Mouse (Mus musculus) kidney, adult 11 months (tissue): Measurements from ENCODE around the gene Sgsm1.

ENCODE experiments used
- DNase-seq: peaks from one replicate; pipeline ENCODE4 v3.0.0; 2022

The Sgsm1 gene

DNA sequence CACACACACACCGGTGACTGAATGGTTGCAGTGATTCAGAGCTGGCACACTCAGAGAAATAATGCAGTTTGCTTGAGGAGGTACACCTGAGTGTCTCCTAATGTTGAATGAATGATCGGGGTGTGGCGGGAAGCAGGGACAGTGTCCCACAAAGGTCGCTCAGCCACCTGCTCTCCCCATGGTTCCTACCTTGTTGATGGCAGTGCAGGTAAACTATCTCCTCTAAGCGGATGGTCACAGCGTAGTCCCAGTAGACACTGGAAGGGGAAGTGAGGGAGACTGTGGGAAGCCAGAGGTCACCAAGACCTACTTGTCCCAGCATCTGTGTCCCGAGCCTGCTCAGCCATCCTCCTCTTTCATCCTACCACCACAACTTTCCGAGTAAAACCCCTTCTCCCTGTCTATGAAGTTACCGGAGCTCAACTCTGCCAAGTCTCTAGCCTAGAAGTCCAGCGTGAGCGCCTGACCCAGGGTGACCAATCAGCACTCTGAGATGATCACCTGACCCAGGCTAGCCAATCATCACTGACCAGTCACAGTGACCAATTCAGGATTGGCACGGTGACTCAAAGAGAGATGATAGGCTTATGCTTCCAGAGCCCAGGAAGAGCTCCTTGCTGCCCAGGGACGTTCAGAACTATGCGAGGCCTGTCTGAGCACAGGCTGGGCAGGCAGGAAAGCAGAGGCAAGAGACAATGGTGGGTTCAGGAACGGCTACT, 30.3 kb downstream of the Sgsm1 start:
- DNase-seq, result peak; percentile 32

DNA sequence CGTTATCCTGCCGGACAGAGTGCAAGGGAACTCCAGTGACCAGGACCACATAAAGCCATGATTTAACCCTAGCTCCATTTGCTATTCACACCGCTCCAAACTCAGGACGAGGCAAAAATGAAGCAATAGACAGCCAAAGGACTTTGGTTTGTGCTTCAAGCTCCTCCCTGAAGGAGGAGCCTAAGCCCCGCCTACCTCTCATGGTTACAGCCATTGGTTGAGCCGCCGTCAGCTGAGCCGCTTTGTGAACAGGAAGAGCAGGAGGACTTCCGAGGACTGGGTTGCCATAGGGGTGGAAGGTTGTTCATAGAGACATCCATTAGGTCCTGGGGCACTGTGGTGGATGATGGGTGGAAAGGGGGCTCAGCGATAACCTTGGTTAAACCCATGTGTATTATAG, 34.7 kb downstream of the Sgsm1 start:
- DNase-seq, result no peak

DNA sequence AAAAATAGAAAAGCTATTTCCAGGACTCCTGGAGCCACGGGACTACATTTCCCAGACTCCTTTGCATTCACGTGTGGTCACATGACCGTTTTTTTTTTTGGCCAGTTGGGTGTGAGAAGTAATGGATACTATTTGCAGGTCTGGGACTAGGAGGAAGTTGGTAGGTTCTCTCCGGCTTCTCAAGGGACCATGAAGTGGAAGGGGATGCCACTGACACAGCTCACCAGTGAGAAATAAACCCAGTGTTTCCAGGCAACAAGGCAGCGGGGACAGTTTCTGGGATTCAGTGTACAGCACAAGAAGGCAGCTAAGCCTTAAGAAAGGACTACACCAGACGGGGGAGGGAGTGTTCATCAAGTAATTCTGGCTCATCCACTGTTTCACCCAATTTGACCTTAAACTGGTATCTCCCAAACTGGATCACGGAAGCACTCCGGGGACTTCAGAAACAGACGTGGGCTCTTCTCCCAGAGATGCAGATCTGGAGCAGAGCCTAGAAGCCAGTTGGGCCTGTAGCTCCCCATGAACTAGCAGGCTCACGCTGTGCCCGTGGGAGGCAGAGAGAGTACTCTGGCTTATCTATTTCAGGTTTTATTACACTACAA, 39.3 kb downstream of the Sgsm1 start:
- DNase-seq, result no peak

DNA sequence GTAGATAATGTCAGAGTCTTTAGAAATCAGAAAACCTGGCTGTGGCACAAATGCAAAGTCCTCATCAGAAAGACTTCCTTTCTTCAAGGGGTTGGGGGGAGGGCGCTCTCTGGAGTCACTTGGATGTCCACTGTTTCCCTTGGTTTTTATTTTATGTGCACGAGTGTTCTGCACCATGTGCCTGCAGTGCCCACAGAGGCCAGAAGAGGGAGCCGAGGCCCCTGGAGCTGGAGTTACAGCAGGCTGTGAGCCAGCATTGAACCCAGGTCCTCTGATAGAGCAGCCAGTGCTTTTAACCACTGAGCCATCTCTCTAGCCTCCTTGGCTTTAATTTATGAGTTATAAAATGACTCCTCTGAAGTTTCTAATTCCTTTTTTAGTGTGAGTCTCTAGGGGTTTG, 40.5 kb downstream of the Sgsm1 start:
- no peak for DNase-seq

DNA sequence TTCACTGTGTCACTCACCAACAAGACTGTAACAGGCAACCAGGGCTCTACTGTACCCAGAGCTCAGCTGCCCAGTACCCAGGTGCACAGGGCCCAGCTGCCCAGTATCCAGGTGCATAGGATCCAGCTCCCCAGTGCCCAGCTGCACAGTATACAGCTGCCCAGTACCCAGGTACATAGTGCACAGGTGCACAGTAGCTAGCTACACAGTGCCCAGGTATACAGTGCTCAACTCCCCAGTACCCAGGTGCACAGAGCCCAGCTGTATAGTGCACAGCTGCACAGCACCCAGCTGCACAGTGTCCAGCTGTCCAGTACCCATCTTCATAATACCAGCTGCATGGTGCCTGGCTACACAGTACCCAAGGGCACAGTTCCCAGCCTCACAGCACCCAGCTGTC, 42.3 kb downstream of the Sgsm1 start:
- DNase-seq, result no peak

DNA sequence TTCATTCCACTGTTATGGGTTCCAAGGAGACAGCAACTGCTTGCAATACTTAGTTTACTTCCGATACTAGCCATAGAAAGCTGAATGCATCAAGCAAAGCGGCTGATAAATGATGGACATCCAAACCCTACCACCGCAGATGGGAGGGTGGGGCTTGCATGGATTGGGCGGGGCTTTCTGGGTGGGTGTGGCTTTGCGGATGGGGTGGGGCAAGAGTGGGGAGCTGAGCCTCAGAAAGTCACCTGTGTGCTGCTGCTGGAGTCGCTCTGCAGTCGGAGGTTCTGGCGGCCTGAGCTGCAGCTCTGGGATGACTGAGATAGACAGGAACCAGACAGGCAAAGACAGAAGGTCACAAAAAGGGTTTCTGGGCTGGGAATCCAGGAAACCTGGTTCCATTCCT, 44.9 kb downstream of the Sgsm1 start:
- DNase-seq, result no peak

DNA sequence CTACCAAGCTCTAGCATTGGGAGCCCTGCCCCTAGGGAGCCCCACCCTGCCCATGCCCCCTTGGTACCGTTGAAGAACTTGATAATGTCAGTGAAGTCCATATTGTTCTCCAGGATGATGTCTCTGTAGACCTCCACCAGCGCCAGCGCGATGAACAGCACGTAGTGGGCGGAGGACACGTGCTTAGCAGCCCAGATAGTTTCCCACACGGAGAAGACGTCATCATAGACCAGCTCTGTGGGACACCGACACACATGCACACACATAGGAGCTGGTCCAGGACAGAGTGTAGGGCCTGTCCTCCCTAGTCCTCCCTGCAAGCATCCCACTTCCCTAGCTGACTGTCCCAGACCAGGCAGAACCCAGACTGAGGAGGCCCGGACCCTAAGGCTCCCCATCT, 59.8 kb downstream of the Sgsm1 start:
- DNase-seq, result no peak

DNA sequence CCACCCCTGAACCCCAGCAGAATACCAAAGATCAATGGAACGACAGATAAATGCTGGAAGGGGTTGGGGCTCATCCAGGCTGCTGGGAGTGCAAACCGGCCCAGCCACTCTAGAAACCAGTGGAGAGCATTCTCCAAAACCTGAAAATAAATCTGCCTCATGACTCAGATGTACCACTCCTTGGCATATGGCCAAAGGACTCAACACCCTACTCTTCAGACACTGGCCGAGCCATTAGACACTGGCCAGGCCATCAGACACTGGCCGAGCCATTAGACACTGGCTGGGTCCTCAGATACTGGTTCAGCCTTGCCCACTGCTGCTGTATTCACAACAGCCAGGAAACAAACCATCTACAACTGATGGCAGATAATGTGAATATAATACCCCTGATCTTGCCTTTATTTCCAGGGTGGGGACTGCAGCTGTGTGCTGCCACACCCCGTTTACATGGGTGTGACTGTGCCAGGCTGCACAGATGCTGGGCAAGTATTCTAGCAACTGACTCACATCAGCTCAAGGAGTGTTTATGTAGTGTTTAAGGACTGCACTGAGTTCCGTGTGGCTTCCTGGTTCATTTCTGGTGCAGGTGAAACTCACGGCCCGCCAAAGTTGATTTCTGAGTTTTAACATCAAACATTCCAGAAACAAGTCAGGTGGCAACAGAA, 61.2 kb downstream of the Sgsm1 start:
- no peak for DNase-seq

DNA sequence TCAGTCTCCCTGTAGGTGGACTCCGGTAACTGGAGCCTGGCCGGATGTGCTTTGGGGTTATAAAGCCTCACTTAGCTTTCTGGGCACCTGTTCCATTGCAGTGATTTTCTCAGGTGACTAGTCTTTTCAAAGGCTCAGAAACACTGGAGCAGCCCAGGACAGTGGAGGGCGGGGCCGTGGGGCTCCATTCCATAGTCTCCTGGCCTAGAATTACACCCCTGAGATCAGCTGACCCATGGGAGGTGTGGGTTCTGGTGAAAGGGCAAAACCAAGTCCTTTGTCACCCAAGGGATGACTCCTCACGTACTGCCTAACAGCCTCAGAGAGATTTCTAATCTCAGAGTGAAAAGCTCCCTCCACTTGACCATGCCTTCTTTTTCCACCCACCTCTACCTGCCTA, 80.4 kb downstream of the Sgsm1 start:
- no peak for DNase-seq

DNA sequence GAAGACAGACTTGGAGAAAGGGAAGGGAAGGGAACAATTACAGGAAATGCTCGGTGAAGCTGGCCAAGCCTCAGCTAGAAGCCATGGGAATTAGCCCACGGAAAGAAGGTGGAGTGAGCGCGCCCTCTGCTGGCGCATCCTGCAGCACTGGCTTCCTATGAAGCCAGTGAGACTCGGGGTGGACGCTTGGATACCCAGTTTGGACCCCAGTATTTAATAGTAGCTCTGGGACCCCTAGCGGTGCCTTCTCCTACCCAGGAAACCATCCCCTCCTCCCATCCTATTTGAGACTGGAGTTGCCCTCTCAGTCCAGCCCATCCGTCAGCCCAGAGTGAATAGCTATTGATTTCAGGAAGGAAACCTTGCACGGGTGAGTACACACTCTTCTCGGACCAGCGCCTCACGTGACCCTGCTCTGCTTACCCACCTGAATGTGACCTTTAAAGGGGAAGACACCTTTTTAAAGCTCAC, 83.9 kb downstream of the Sgsm1 start, which contains the start of gene Tmem211:
Tmem211 (plus strand) TSS at position 278 of the 471 bp plus-strand sequence.
- peak; percentile 85 for DNase-seq

DNA sequence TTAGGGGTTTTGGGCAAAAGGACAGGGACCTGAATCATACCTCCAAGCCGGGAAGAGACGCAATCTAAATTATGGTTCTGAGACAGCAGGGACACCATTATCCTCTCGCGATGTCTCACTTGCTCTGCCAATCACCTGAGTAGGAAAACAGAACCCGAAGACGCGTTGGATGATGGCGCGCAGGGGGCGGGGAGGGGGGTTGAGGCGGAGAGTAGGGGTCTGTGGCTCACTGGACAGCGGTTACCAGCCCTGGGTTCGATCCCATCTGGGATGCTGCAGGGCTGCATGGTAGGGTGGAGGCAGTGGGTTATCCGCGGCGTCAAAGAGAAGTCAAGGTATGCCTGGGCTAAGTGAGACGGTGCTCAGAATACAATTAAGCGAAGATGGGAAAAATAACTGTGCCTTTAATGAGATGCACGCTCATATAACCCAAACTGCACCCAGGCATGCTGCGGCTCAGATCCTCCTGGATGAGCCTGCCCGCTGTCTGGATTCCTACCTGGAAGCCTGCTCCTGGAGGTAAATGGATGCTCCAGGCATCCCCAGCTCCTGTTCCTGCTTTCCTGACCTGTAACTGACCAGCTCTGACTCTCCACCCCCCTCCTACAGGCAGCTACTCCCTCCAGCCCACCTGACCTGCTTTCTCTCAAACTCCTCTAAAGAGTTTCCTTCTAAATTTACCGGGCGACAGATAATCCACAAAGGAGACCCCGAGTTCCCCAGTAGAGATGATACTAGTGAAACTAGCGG, 84.7 kb downstream of the Sgsm1 start:
- no peak for DNase-seq

DNA sequence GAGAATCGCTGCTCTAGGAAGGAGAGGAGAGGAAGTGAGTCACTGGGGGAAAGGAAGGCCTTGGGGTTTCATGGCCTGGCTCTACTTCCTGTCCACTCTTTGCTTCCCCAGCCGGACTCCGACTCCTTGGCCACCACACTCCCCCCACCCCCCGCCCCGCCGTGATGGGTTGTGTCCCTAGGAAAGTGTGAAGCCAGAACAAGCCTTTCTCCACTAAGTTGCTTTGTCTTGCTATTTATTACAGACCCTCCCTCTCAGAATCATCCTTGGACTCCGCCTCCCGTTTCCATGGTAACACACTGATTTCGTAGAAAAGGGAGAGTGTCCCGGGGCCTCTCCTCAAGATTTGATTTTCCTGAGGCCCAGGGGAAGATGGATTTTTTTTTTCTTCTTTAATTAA, 85.3 kb downstream of the Sgsm1 start:
- no peak for DNase-seq

DNA sequence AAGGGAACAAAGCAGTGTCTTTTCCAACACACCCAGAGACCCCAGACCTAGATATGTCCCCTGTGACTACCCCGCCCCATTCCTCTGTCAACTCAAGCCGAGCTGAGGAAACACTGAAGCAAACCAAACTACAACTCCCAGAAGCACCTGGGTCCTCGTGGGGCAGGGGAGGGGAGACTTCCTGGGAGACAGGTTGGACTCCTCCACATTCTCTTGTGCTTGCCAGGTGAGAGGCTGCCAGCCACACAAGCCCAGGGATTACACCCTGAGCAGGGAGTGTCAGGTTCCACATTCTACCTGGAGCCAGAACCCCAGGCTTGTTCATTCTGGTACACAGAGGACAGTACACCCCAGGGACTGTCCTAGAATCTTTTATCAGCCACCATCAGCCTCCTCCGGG, 86.7 kb downstream of the Sgsm1 start:
- DNase-seq, result peak; percentile 37

DNA sequence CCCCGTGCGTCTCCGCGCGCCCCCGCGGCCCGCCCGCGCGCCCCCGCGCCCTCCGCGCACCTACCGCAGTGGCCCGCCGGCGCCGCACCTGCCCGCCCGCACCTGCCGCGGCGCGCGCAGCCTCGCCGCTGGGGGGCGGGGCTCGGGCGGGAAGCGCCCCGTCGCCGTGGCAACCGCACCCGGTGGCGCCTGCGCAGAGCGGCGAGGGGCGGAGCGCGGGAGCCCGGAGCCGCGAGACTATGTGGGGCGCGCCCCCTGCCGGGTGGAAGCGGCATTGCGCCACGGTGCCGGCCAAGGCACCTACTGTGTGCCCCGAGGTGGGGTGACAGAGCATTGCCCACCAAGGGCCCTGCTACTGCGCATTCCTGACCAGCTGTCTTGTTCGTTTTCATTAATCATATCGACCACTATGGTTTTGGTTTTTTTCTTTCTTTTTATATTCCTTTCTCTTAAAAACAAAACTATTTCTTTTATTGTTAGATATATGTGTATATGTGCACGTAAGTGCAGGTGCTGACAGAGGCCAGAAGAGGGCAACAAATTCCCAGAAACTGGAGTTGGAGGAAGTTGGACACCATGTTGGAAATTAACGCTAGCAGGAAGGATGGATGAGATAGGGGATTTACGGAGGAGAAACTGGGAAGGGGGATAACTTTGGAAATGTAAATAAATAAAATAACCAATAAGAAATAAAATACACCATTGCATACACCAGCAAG, 89.3 kb downstream of the Sgsm1 start, which contains the start of gene 2900026A02Rik:
2900026A02Rik (minus strand) TSS at position 90 of the 719 bp plus-strand sequence.
- DNase-seq, result peak; percentile 78

DNA sequence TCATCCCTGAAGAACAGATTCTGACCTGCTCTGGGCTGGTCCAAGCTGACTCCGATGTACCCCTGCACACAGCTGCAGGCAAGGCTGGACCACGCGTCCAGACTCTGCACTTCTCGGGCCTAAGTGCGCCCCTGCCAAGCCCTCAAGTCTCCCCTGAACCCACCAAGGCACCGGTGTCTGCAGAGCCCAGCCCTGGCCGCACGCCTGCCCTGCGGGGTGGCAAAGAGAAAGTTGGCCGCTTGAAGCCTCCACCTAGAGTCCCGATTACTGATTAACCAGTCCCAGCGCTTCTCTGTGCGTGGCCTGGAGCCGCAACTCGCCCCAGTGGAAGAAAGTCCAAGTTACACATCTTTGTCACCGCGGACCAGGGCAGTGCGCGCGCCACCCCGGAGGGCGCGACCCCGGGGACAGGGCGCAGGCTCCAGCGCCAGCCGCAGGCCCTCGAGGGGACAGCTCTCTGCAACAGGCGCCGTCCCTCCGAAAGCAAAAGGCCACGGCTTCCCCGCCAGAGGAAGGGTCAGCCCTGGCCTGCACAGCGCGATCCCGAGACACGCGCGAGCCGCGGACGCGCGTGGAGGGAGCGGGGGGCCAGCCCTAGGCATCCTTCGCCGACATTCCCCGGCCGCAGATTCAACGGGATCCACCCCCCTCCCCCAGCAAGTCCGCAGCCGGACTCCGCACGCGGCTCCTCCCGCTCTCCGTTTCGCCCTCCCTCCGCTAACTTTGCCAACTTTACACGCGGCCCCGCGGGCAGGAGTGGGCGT, 90.0 kb downstream of the Sgsm1 start:
- DNase-seq, result peak; percentile 86

DNA sequence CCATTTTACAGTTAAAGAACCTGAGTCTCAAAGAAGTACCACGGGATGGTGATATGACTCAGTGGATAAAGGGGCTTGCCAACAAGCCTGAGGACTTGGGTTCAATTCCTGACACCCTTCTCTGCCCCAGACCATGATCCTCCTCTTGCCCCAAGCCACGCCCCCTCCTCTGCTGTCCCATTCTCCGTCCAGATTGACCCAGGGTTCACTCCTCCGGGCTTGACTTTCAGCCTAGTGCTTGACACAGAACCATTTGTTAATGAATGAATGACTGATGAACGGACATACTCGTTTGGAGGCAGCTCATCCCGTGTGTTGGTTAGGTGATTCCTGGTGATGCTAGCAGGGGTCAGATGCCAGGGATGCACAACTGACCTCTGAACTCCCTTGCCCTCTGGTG, 90.7 kb downstream of the Sgsm1 start:
- DNase-seq, result no peak

DNA sequence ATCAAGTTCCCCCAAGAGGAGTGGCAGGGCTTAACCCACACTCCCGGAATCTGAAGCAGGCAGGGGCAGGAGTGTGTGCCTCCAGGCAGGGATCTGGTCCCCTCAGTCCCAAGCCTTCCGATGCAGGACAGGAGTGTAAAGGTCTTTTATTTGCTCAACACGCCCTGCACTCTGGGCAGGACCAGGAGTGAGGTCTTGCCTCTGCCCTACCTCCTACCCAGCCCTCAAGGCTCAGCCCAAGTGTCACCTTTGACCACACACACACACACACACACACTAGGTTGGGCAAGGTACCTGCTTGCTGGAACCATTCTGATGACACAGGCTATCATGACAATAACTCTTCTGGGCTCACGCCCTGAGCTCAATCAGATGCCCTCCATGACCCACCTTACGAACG, 91.1 kb downstream of the Sgsm1 start:
- no peak for DNase-seq

DNA sequence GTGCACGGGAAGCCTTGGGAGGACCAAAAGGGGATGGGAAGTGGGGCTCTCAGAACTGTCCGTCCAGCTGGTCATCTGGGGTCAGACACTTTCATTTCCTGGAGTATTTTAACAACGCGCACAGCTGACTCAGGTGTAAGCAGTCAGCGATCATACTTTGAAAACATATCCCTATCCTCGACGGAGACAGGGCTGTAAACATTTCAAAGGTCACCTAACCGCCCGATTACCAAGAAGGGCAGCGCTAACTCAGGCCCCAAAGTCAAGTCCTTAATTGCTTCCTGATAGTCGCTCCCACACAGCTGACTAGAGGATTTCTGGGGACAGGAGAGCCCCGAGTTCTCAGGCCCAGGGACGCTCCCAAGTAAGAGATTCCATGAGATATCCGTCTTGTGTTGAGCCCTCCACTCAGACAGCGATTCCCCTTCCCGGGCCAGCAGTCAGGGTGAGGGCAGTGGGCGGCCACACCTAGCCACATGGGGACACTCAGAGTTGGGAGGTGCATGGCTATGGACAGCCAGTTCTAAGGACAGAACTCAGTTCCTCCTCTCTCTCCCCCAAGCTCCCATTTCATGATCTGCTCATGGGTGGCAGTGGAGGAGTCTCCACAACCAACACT, 91.9 kb downstream of the Sgsm1 start:
- no peak for DNase-seq

DNA sequence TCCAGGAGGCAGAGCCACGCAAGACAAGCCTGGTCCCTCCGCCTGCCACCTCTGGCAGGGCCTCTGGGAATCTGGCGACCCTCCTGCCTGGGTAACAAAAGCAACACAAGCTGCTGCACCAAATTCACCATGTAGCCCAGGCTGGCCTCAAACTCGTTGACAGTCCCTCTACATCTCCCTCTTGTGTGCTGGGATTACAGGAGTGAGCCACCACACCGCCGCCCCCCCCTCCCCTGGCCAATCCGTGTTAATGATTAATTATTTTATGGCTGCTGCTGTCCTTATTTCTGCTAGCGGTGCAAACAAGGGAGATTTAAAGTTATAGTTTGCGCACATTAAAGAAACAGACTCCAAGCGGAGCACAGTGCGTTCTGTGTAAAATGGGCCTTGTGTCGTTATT, 93.5 kb downstream of the Sgsm1 start:
- no peak for DNase-seq

DNA sequence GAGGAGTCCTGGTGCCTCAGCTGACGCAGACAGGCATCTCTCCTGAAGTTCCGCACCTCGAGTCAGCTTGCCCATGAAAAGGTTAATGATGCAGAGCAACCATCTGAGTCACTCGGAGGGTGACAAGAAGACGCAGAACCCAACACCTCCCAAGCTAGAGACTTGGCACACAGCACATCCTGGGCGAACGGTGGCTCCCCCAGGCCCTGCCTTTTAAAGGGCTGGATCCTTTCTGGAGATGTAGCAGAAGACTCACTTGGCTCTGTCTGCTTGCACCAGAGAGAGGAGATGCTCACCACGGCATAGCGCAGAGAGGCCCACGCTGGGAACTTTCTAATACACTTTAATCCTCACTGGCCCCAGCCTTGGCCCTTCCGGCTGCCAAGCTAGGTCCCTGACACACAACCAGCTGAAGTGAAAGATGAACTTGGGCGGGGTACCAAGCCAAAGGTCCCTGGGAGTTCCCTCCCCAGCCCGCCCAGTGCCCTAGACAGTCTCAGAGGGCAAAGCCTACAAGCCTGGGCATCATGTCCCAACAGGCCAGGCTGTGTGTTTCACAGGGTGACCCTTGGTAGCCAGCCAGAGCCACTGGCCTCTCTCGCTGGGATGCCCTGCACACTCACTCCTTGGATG, 94.1 kb downstream of the Sgsm1 start:
- DNase-seq, result peak; percentile 86

DNA sequence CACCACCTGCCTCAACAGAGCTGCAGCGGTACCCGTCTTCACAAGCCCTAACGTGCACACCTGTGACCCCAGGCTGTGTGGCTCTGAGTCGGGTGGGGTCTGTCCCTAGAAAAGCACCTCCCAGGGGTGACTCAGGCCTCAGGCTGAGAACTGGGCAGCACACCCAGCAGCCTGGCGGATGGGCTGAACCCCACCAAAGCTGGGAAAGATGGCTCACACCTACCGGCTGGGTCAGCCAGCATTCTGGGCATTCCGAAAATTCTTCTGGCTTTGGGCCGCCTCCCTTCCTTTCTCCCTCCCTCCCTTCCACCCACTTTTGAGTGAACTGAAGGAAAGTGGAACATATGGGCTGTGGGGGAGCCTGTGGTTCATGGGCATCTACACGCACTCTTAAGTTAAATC, 95.0 kb downstream of the Sgsm1 start:
- no peak for DNase-seq
